8 mouse cellular contexts compared by ENCODE assay signal in the genomic region with DNA sequence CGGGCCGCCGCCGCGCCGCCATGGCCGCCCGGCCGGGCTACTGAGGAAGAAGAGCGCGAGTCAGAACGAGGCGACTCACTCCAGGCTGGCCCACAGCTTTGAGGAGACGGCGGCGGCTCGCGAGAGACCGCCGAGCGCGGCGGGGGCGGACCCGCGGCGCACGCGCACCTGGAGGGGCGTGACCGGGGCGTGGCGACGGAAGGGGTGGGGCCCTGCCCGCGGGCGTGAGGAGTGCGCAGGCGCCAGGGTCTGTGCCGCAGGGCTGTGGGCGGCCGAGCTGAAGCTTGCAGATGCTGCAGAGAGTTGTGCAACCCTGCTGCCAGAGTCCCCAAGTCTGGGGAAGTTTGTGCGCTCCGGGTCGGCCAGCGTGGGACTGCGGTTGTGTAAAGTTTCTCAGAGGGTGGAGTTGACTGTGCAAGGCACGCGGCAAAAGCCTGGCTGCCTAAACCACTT. TPM values are rescaled to one million over a fixed set of nuclear protein-coding genes. Genes with fewer than 3 reads are reported as not detected.
DNase-seq lines count a peak whose midpoint lies in the region; ATAC-seq and TF ChIP-seq lines count a peak whose summit lies in the region.

A gene (minus strand): TSS at position 153 of the 453 bp plus-strand sequence.

- peak within 1 kb of the TSS; percentile 82 to 98 for H3K27ac ChIP-seq in heart, embryonic 14.5 days (replicated peaks in 1 of 2; ENCODE audit: control insufficient read depth in 1 of 2, insufficient read depth in 1 of 2, low read depth in 2 of 2, low read length in 2 of 2)
- peak within 1 kb of the TSS; percentile 45 for H3K27ac ChIP-seq in liver, embryonic 14.5 days
- H3K27ac ChIP-seq in neural tube, embryonic 11.5 days (ENCODE audit: low read depth, low read length), result peak within 1 kb of the TSS; percentile 97
- H3K27ac ChIP-seq in stomach, postnatal 0 days (replicated peaks), result peak within 1 kb of the TSS; percentile 99

- no peak for TF ChIP-seq EP300 in liver, embryonic 14.5 days (IDR thresholded peaks at IDR 0.05; ENCODE audit: low read depth)
- TF ChIP-seq EP300 in stomach, postnatal 0 days (optimal IDR thresholded peaks at IDR 0.05), result no peak

- no peak for TF ChIP-seq CTCF in liver, embryonic 14.5 days (IDR thresholded peaks at IDR 0.05; ENCODE audit: low read depth)
- no peak for TF ChIP-seq CTCF in stomach, postnatal 0 days (IDR thresholded peaks at IDR 0.05; ENCODE audit: low read depth)

- H3K4me3 ChIP-seq in heart, embryonic 14.5 days (ENCODE audit: control insufficient read depth in 1 of 2, insufficient read depth in 1 of 2, low read depth in 1 of 2, low read length in 2 of 2), result peak within 1 kb of the TSS; percentile 83 to 93
- H3K4me3 ChIP-seq in liver, embryonic 14.5 days (ENCODE audit: insufficient read depth in 1 of 2, low read depth in 2 of 2, low read length in 2 of 2), result peak within 1 kb of the TSS; percentile 76 to 88
- H3K4me3 ChIP-seq in neural tube, embryonic 11.5 days (ENCODE audit: low read depth, low read length), result peak within 1 kb of the TSS; percentile 90
- H3K4me3 ChIP-seq in stomach, postnatal 0 days (ENCODE audit: low read depth, low read length), result peak within 1 kb of the TSS; percentile 86

- H3K9me3 ChIP-seq in heart, embryonic 14.5 days (ENCODE audit: control insufficient read depth, low read length), result no peaks in the 10 kb centered on the region
- no peaks in the 10 kb centered on the region for H3K9me3 ChIP-seq in liver, embryonic 14.5 days (ENCODE audit: control insufficient read depth, low read length)
- H3K9me3 ChIP-seq in neural tube, embryonic 11.5 days (ENCODE audit: control insufficient read depth, low read length), result no peaks in the 10 kb centered on the region
- no peaks in the 10 kb centered on the region for H3K9me3 ChIP-seq in stomach, postnatal 0 days (ENCODE audit: control insufficient read depth, low read length)

- H3K36me3 ChIP-seq in heart, embryonic 14.5 days (ENCODE audit: control insufficient read depth, insufficient read depth, low read length), result no peaks in the 10 kb centered on the region
- no peaks in the 10 kb centered on the region for H3K36me3 ChIP-seq in liver, embryonic 14.5 days (replicated peaks; ENCODE audit: control insufficient read depth, insufficient read depth, low read depth)
- H3K36me3 ChIP-seq in neural tube, embryonic 11.5 days (ENCODE audit: control insufficient read depth, insufficient read depth, low read length), result no peaks in the 10 kb centered on the region
- H3K36me3 ChIP-seq in stomach, postnatal 0 days (ENCODE audit: control insufficient read depth, insufficient read depth, low read length), result no peaks in the 10 kb centered on the region

- peaks cover 5 to 17% of the 10 kb centered on the region in 2 experiments for H3K4me1 ChIP-seq in heart, embryonic 14.5 days (ENCODE audit: control insufficient read depth in 2 of 2, insufficient read depth in 2 of 2, low read length in 2 of 2)
- peaks cover 14 to 18% of the 10 kb centered on the region in 2 experiments for H3K4me1 ChIP-seq in liver, embryonic 14.5 days (replicated peaks; ENCODE audit: control insufficient read depth in 2 of 2, insufficient read depth in 2 of 2, low read length in 1 of 2)
- peaks cover 10% of the 10 kb centered on the region; the same call in 1 of the 2 replicates for H3K4me1 ChIP-seq in neural tube, embryonic 11.5 days (ENCODE audit: control insufficient read depth, insufficient read depth, low read length)
- H3K4me1 ChIP-seq in stomach, postnatal 0 days (replicated peaks; ENCODE audit: control insufficient read depth, insufficient read depth), result 0 out of 2 replicates have a peak, but pooled peaks cover 1% of the 10 kb centered on the region

- peak within 1 kb of the TSS; percentile 96 for H3K9ac ChIP-seq in heart, embryonic 14.5 days (ENCODE audit: low read length)
- peak within 1 kb of the TSS; percentile 74 for H3K9ac ChIP-seq in liver, embryonic 14.5 days (replicated peaks)
- H3K9ac ChIP-seq in neural tube, embryonic 11.5 days (ENCODE audit: low read length), result peak within 1 kb of the TSS; percentile 92
- H3K9ac ChIP-seq in stomach, postnatal 0 days (ENCODE audit: low read length), result peak within 1 kb of the TSS; percentile 90

- under 1% methylated on average over 49 of the region's 49 CpGs for WGBS in heart, embryonic 14.5 days
- under 1% methylated on average over 49 of the region's 49 CpGs for WGBS in liver, embryonic 14.5 days (ENCODE audit: insufficient replicate concordance)
- under 1% methylated on average over 49 of the region's 49 CpGs for WGBS in neural tube, embryonic 11.5 days
- WGBS in stomach, postnatal 0 days, result 1% methylated on average over 28 of the region's 49 CpGs

- no peaks in the 10 kb centered on the region for H3K27me3 ChIP-seq in heart, embryonic 14.5 days (ENCODE audit: control insufficient read depth, insufficient read depth, low read length)
- no peaks in the 10 kb centered on the region for H3K27me3 ChIP-seq in liver, embryonic 14.5 days (ENCODE audit: control insufficient read depth, insufficient read depth, low read length)
- H3K27me3 ChIP-seq in neural tube, embryonic 11.5 days (ENCODE audit: control insufficient read depth, insufficient read depth, low read length), result no peaks in the 10 kb centered on the region
- H3K27me3 ChIP-seq in stomach, postnatal 0 days (ENCODE audit: control insufficient read depth, insufficient read depth, low read length), result no peaks in the 10 kb centered on the region

- peak; percentile 65 for DNase-seq in c-Kit-negative CD71-positive TER-119-positive erythroid progenitor cells, embryonic 14.5 days (ENCODE audit: low read depth, low spot score)
- DNase-seq in fibroblast of lung, adult 2 months (ENCODE audit: low read depth), result peak; percentile 95
- peak; percentile 94 to 96 for DNase-seq in kidney, postnatal 25 days
- peak; percentile 69 to 75 (median 71) for DNase-seq in liver, embryonic 14.5 days (ENCODE audit: low read depth in 3 of 3, low spot score in 3 of 3)
- DNase-seq in neural tube, embryonic 11.5 days (ENCODE audit: low spot score), result peak; percentile 96
- DNase-seq in stomach, postnatal 0 days (ENCODE audit: low spot score), result peak; percentile 97

- peak; percentile 79 for ATAC-seq in CD4-positive, CD25-positive, alpha-beta regulatory T cell, adult 4 months
- ATAC-seq in heart, embryonic 14.5 days (ENCODE audit: insufficient number of reproducible peaks, insufficient read depth, low FRiP score, low read depth), result peak; percentile 97
- peak; percentile 92 for ATAC-seq in liver, embryonic 14.5 days (ENCODE audit: insufficient read depth)
- peak; percentile 95 for ATAC-seq in neural tube, embryonic 11.5 days (ENCODE audit: insufficient read depth, low FRiP score, low TSS enrichment)
- ATAC-seq in stomach, postnatal 0 days (ENCODE audit: low FRiP score, low TSS enrichment), result peak; percentile 96

- H3K4me2 ChIP-seq in heart, embryonic 14.5 days (ENCODE audit: low read length), result peak within 1 kb of the TSS; percentile 83
- peak within 1 kb of the TSS; percentile 86 for H3K4me2 ChIP-seq in liver, embryonic 14.5 days (ENCODE audit: low read depth)
- H3K4me2 ChIP-seq in neural tube, embryonic 11.5 days (ENCODE audit: low read depth), result peak within 1 kb of the TSS; percentile 75
- peak within 1 kb of the TSS; percentile 78 for H3K4me2 ChIP-seq in stomach, postnatal 0 days (replicated peaks; ENCODE audit: low read depth)

RNA-seq across cellular contexts. Expression of the gene that starts here (rescaled TPM):
- 10 to 100 TPM; 18.6 to 19.9 TPM for polyA plus RNA-seq in CD4-positive, CD25-positive, alpha-beta regulatory T cell, adult 4 months (2017; shearing (Covaris generic))
- 21.1 and 22.1 TPM in 2 replicates for polyA plus RNA-seq in heart, embryonic 14.5 days (2014; fragmentation: Nextera tagmentation; extraction: Ambion mirVana)
- polyA plus RNA-seq in liver, embryonic 14.5 days (2012; rRNA removed), result 10.3 and 15.4 TPM in 2 replicates
- polyA plus RNA-seq in liver, embryonic 14.5 days (2014; fragmentation: Nextera tagmentation; extraction: Ambion mirVana), result 12.1 and 12.5 TPM in 2 replicates
- 29.0 and 29.1 TPM in 2 replicates for polyA plus RNA-seq in neural tube, embryonic 11.5 days (2014; fragmentation: Nextera tagmentation; extraction: Ambion mirVana)
- 30.2 and 33.5 TPM in 2 replicates for polyA plus RNA-seq in stomach, postnatal 0 days (2015; fragmentation: Nextera tagmentation; extraction: Ambion mirVana)

Comparison
In these comparisons a context has a peak if more than half of its experiments do, and no peak if none do; other contexts are left out.
1. Peak in every context shown above with its lines: DNase-seq, ATAC-seq, H3K4me3 ChIP-seq and H3K27ac ChIP-seq.
2. H3K27ac ChIP-seq: peak in every context shown above with its lines; median percentile 99 in stomach, postnatal 0 days; 97 in neural tube, embryonic 11.5 days; 90 in heart, embryonic 14.5 days; 45 in liver, embryonic 14.5 days.